Mouse (Mus musculus) C2C12 (cell line): ENCODE data around the gene C730034F03Rik. TPM values are rescaled to one million over a fixed set of nuclear protein-coding genes. Genes with fewer than 3 reads are reported as not detected.

ENCODE experiments used
- H3K27me3 ChIP-seq: one replicate; pipeline ENCODE4 v1.6.1; 2011; ENCODE audit not compliant: control insufficient read depth, insufficient read depth, insufficient read length
- H3K36me3 ChIP-seq: one replicate; pipeline ENCODE4 v1.6.1; 2011; ENCODE audit not compliant: control insufficient read depth, insufficient read depth
- H3K4me3 ChIP-seq: one replicate; pipeline ENCODE4 v1.5.1; 2011; ENCODE audit warnings: mild to moderate bottlenecking, control low read depth; ENCODE audit not compliant: poor library complexity, insufficient read depth, severe bottlenecking
- H3K79me2 ChIP-seq: one replicate; pipeline ENCODE4 v1.6.1; 2011; ENCODE audit not compliant: control insufficient read depth, insufficient read depth
- H3K79me3 ChIP-seq: one replicate; pipeline ENCODE4 v1.6.1; 2011; ENCODE audit warnings: low read depth, control low read depth
- H3ac ChIP-seq: one replicate; pipeline ENCODE3; 2011; ENCODE audit warnings: low read depth; ENCODE audit not compliant: control insufficient read depth, insufficient read length
- CEBPB ChIP-seq: IDR thresholded peaks from one replicate; pipeline ENCODE4 v1.6.1; 2011; ENCODE audit warnings: low read depth, mild to moderate bottlenecking, control low read depth, moderate library complexity
- CTCF ChIP-seq: IDR thresholded peaks from one replicate; pipeline ENCODE4 v1.5.1; 2011; ENCODE audit not compliant: control insufficient read depth, insufficient read depth, insufficient read length
- FOSL1 ChIP-seq: IDR thresholded peaks from one replicate; pipeline ENCODE4 v1.8.0; 2011; ENCODE audit warnings: mild to moderate bottlenecking, low read length; ENCODE audit not compliant: poor library complexity, insufficient read depth, severe bottlenecking
- MAX ChIP-seq: IDR thresholded peaks from one replicate; pipeline ENCODE4 v1.6.1; 2011; ENCODE audit warnings: mild to moderate bottlenecking, control low read depth
- MYOD1 ChIP-seq: IDR thresholded peaks from one replicate; pipeline ENCODE4 v1.6.1; 2011; ENCODE audit warnings: low read depth; ENCODE audit not compliant: control insufficient read depth, insufficient read length
- MYOG ChIP-seq: IDR thresholded peaks from one replicate; pipeline ENCODE4 v1.6.1; 2011; ENCODE audit not compliant: control insufficient read depth, insufficient read length; ENCODE audit errors: extremely low read depth
- USF1 ChIP-seq: IDR thresholded peaks from one replicate; pipeline ENCODE4 v1.6.1; 2011; ENCODE audit warnings: low read depth, mild to moderate bottlenecking, control low read depth, moderate library complexity
- long read RNA-seq, 2 experiments: library from polyadenylated mRNA; unstranded; transcript quantifications; one replicate each; pipeline ENCODE4 v2.0.0; 2019 to 2020
- polyA plus RNA-seq: library from polyadenylated mRNA; unstranded; fragments of >200 nt; fragmentation: generic; extraction: Trizol; gene quantifications from one replicate; pipeline ENCODE4 v1.2.1, GENCODE M21; 2012; ENCODE audit warnings: missing spikeins

Gene C730034F03Rik
- 0.33 TPM for polyA plus RNA-seq
- long read RNA-seq, experiment 1: 0 reads
- long read RNA-seq, experiment 2, partial matches to known transcripts: 0 of 1 reads
- long read RNA-seq, experiment 2, other reads (novel, unspliced or antisense): 0 of 1 reads

GRCm38 (mm10) chr15:89429352-89430221 is at the start of gene C730034F03Rik, which contains the start of the genes Gm44502 and Chkb:
Gene C730034F03Rik (plus strand): TSS chr15:89429589.
Gene Gm44502 (minus strand): TSS chr15:89429696.
Gene Chkb (minus strand): TSS chr15:89429908.
- Histone ChIP-seq H3K79me2 (peaks cover 17% of the 10 kb centered on the region), H3ac (peak within 1 kb of the TSS; percentile 90), H3K79me3 (peaks cover 9% of the 10 kb centered on the region), H3K27me3 (no peaks in the 10 kb centered on the region), H3K4me3 (peak within 1 kb of the TSS; percentile 98), H3K36me3 (peaks cover 15% of the 10 kb centered on the region)
- TF ChIP-seq MYOD1 (peak; percentile 46), CTCF (no peak), USF1 (peak; percentile 40), CEBPB (no peak), MAX (peak; percentile 72)

GRCm38 (mm10) chr15:89384617-89385016 is 44.8 kb upstream of the C730034F03Rik start, which contains the start of gene Klhdc7b:
Gene Klhdc7b (plus strand): TSS chr15:89384917.
- no peak within 1 kb of the TSS for H3ac ChIP-seq
- no peaks in the 10 kb centered on the region for H3K79me3 ChIP-seq
- no peak within 1 kb of the TSS for H3K4me3 ChIP-seq
- H3K36me3 ChIP-seq: no peaks in the 10 kb centered on the region
- no peaks in the 10 kb centered on the region for H3K79me2 ChIP-seq
- peaks cover 73% of the 10 kb centered on the region for H3K27me3 ChIP-seq
- TF ChIP-seq CTCF (no peak), CEBPB (no peak), FOSL1 (no peak), MYOG (no peak), USF1 (no peak), MAX (no peak), MYOD1 (no peak)

GRCm38 (mm10) chr15:89387127-89387526 is 42.3 kb upstream of the C730034F03Rik start:
- Histone ChIP-seq H3K4me3 (no peak overlapping the region), H3ac (no peak overlapping the region), H3K79me2 (no peaks in the 10 kb centered on the region), H3K27me3 (peaks cover 94% of the 10 kb centered on the region), H3K79me3 (no peaks in the 10 kb centered on the region), H3K36me3 (no peaks in the 10 kb centered on the region)
- no peak for TF ChIP-seq FOSL1
- no peak for TF ChIP-seq USF1
- TF ChIP-seq CTCF: no peak
- TF ChIP-seq MAX: no peak
- TF ChIP-seq CEBPB: no peak
- no peak for TF ChIP-seq MYOG
- no peak for TF ChIP-seq MYOD1

- Histone ChIP-seq H3K36me3 (no peaks in the 10 kb centered on the region), H3K4me3 (no peak overlapping the region), H3K27me3 (peaks cover 75% of the 10 kb centered on the region), H3K79me3 (no peaks in the 10 kb centered on the region), H3ac (no peak overlapping the region), H3K79me2 (no peaks in the 10 kb centered on the region)
- TF ChIP-seq FOSL1: no peak
Observed at GRCm38 (mm10) chr15:89390081-89390480, 39.3 kb upstream of the C730034F03Rik start.

- H3K79me2 ChIP-seq: no peaks in the 10 kb centered on the region
- no peak overlapping the region for H3ac ChIP-seq
- H3K36me3 ChIP-seq: no peaks in the 10 kb centered on the region
- no peak for TF ChIP-seq MYOD1
- TF ChIP-seq CEBPB: no peak
- no peak for TF ChIP-seq MAX
- TF ChIP-seq CTCF: no peak
- no peak for TF ChIP-seq MYOG
- no peak for TF ChIP-seq FOSL1
- no peak for TF ChIP-seq USF1
- peaks cover 39% of the 10 kb centered on the region for H3K27me3 ChIP-seq
- no peak overlapping the region for H3K4me3 ChIP-seq
- no peaks in the 10 kb centered on the region for H3K79me3 ChIP-seq
Observed at GRCm38 (mm10) chr15:89396883-89397282, 32.5 kb upstream of the C730034F03Rik start.
